Mouse (Mus musculus) brain, embryonic 14.5 days (tissue): ENCODE data around the gene Ddx54.

ENCODE experiments used
- CTCF ChIP-seq: fragments of 200-500 bp; IDR thresholded peaks from 2 replicates; pipeline ENCODE4 v1.5.1; 2012; ENCODE audit warnings: inconsistent platforms, mild to moderate bottlenecking, moderate library complexity, borderline replicate concordance; ENCODE audit not compliant: insufficient read depth, insufficient read length; ENCODE audit errors: extremely low read depth
- POLR2A ChIP-seq: fragments of 200-500 bp; IDR thresholded peaks from 2 replicates; pipeline ENCODE4 v1.6.1; 2012; ENCODE audit warnings: mild to moderate bottlenecking, inconsistent platforms, borderline replicate concordance; ENCODE audit not compliant: poor library complexity, insufficient read depth, insufficient read length, severe bottlenecking; ENCODE audit errors: extremely low read depth

- no peak for TF ChIP-seq CTCF
- no peak for TF ChIP-seq POLR2A
Measured at GRCm38 (mm10) chr5:120571056-120571740, 41.3 kb upstream of the Ddx54 start.
